Mouse (Mus musculus) myocyte (in vitro differentiated cells): ENCODE measurements at regions not wholly inside any gene's neighbourhood (a gene's known extent, or its start where the extent isn't known, plus 50 kb on each side); places are given as distances from the start of the nearest gene placed in this dataset.
A peak's percentile ranks its signal among the peaks of the same experiment; 100 is the strongest.

Experiments
- E2F4 ChIP-seq: IDR thresholded peaks from one replicate; pipeline ENCODE4 v1.6.1; 2011; ENCODE audit warnings: mild to moderate bottlenecking, control low read depth, moderate library complexity; ENCODE audit not compliant: insufficient read depth
- MYOD1 ChIP-seq, 3 experiments: IDR thresholded peaks; one replicate each; pipeline ENCODE4 v1.6.1; 2011; ENCODE audit warnings: control low read depth in 2 of 3, low read depth in 2 of 3, mild to moderate bottlenecking in 2 of 3, moderate library complexity in 1 of 3; ENCODE audit not compliant: insufficient read length in 2 of 3, control insufficient read depth in 1 of 3
- POLR2A ChIP-seq: IDR thresholded peaks from one replicate; pipeline ENCODE4 v1.6.1; 2011; ENCODE audit warnings: low read depth, mild to moderate bottlenecking, control low read depth, moderate library complexity; ENCODE audit not compliant: insufficient read length
- POLR2AphosphoS2 ChIP-seq: IDR thresholded peaks from one replicate; pipeline ENCODE4 v1.6.1; 2011; ENCODE audit warnings: low read depth, control low read depth; ENCODE audit not compliant: insufficient read length
- TCF12 ChIP-seq: IDR thresholded peaks from one replicate; pipeline ENCODE4 v1.6.1; 2011; ENCODE audit warnings: mild to moderate bottlenecking, control low read depth; ENCODE audit not compliant: poor library complexity, insufficient read depth, severe bottlenecking
- USF1 ChIP-seq: IDR thresholded peaks from one replicate; pipeline ENCODE4 v1.6.1; 2011; ENCODE audit warnings: low read depth, mild to moderate bottlenecking, control low read depth, moderate library complexity

DNA sequence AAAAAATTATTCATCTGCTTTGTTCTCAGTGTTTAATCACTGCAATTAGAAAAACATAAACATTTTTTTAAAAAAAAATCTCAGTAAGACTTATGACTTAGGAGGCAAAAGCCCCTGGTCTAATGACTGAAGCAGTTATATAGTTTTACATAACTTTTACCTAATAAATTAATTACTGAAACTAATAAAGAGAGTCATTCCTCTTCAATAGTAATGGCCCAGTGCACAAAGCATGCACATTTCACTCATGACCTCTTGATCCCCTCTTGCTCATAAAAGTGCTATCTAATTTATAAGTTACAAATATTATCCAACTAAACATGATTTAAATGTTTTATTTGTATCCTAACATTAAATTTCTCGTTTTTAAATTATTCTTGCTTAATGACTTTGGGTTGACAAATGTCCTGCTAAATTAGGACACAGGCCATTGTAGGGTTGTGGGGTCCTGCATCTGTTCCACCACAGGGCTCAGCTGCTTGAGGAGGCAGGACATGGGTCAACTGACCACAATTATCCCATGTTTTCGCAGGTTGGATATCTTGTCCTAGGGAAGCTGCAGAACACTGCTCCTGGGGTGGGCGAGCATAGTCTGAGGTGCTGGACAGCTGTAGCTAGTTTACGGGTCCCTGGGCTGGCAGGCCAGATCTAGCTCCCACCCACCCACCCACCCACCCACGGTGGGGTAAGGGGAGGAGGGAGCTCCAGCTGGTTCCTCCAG, 1160.8 kb upstream of the Gm12353 start:
- no peak for TF ChIP-seq TCF12
- no peak for TF ChIP-seq POLR2A
- no peak for TF ChIP-seq USF1
- peak in 2 of 3 experiments; percentile 4 to 60 for TF ChIP-seq MYOD1 (IDR thresholded peaks at IDR 0.05; ENCODE audit: control insufficient read depth in 1 of 3, insufficient read length in 2 of 3, low read depth in 2 of 3)
- TF ChIP-seq E2F4, result no peak
- TF ChIP-seq POLR2AphosphoS2, result no peak
